Mouse (Mus musculus): ENCODE measurements at regions not wholly inside any gene's neighbourhood (a gene's known extent, or its start where the extent isn't known, plus 50 kb on each side); places are given as distances from the start of the nearest gene placed in this dataset.

DNA sequence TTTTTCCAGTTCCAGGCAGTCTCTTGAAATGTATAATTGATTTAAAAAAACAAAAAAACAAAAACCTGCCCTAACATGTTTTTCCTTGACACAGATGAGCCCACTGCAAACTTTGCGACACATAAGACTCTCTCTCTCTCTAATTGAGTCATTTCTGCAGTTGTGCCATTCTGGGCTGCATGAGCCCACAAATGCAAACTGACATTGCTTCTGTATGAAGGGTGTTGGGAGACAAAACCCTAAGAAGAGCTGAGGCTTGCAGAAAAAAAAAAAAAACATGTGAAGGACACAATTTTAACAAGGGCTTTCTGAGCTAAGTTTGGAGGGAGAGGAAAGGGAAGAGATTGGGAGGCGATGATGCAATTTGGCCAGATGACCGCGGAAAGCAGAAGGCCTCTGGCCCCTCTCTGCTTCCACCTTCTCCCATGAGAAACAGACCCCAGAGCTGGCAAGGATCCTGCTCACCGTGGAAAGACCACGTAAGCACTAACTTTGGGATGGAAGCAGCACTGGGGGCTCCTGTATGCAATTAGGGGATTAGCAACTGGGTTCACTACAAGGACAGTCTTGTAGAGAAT lies 125.6 kb downstream of the Maf start:
- Histone ChIP-seq H3K27ac (no peak overlapping the region), H3K4me1 (peaks cover 13% of the 10 kb centered on the region), H3K27me3 (ENCODE audit: insufficient read depth, poor library complexity, severe bottlenecking) (no peaks in the 10 kb centered on the region), H3K36me3 (no peaks in the 10 kb centered on the region), H3K9me3 (no peaks in the 10 kb centered on the region), H3K4me3 (no peak overlapping the region)
- 72% methylated on average over 6 of the region's 6 CpGs for WGBS
- no peak for DNase-seq (ENCODE audit: low spot score)

DNA sequence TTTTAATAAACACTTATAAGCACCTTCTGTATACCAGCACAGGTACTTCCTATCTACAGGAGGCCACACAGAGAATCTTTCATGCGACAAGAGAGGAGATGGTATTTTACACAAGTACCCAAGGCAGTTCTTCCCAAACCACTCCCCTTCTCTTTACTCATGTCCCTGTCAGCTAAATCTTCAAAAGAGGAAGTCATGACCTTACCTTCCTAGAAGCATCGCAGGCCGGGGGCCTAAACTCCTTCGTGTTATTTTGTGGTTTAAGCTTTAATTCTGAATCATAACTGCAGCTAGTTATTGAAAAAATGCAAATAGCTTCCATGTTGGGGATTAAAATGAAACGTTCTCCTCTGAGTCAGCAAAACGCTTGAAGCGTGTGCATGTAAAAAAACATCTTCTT lies 139.2 kb downstream of the Maf start:
- Histone ChIP-seq H3K4me1 (no peaks in the 10 kb centered on the region; the same call in 1 of the 2 replicates), H3K36me3 (no peaks in the 10 kb centered on the region), H3K27me3 (ENCODE audit: insufficient read depth, poor library complexity, severe bottlenecking) (no peaks in the 10 kb centered on the region), H3K27ac (no peak overlapping the region), H3K4me3 (no peak overlapping the region), H3K9me3 (no peaks in the 10 kb centered on the region)
- 83% methylated on average over 7 of the region's 7 CpGs for WGBS
- DNase-seq (ENCODE audit: low spot score), result peak; percentile 48

DNA sequence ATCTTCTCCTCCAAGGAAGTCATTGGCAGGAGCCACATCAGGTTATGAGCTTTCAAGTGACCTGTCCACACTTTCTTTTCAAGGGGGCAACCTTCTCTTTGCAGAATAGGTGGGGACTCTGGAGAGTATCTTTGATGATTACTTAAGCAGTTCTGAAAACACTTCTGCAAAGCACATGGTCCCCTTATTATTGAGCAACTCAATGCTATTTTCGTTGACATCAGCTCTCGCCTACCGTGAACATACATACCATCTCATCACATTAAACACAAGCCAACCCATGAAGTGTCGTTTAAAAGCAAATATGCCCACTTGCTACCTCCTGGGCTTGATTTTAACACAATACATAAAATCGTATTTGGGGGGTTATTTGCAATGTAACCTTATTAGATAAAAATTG lies 141.8 kb downstream of the Maf start:
- H3K4me1 ChIP-seq, result peaks cover 20% of the 10 kb centered on the region
- H3K27me3 ChIP-seq (ENCODE audit: insufficient read depth, poor library complexity, severe bottlenecking), result no peaks in the 10 kb centered on the region
- H3K27ac ChIP-seq, result no peak overlapping the region
- whole genome bisulfite sequencing, result 79% methylated on average over 5 of the region's 5 CpGs
- no peak overlapping the region for H3K4me3 ChIP-seq
- H3K9me3 ChIP-seq, result no peaks in the 10 kb centered on the region
- H3K36me3 ChIP-seq, result no peaks in the 10 kb centered on the region
- no peak for DNase-seq (ENCODE audit: low spot score)

DNA sequence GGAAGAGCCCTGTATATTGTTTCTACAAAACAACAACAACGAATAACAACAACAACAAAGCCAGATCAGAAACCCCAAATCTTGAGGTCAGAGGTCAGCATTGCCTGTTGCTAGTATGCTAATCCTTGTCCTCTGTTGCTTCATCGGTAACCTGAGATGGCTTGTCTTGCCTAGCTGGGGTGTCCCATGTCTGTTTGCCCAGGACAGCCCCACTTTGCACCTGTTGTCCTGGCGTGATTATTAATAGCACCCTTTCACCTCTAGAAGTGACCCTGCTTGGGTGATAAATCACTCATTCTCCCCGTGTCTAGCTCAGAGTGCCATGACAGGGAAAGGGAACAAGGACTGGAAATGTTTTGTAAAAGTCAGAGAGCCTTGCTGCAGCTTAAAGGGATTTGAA lies 145.2 kb downstream of the Maf start:
- H3K9me3 ChIP-seq, result no peaks in the 10 kb centered on the region
- 16% methylated on average over 4 of the region's 4 CpGs for WGBS
- no peaks in the 10 kb centered on the region for H3K36me3 ChIP-seq
- peak; percentile 72 for DNase-seq (ENCODE audit: low spot score)
- H3K27ac ChIP-seq, result 0 out of 2 replicates have a peak overlapping the region, but pooled peaks have one; percentile 10
- H3K4me3 ChIP-seq, result no peak overlapping the region
- peaks cover 27% of the 10 kb centered on the region for H3K4me1 ChIP-seq
- H3K27me3 ChIP-seq (ENCODE audit: insufficient read depth, poor library complexity, severe bottlenecking), result no peaks in the 10 kb centered on the region

DNA sequence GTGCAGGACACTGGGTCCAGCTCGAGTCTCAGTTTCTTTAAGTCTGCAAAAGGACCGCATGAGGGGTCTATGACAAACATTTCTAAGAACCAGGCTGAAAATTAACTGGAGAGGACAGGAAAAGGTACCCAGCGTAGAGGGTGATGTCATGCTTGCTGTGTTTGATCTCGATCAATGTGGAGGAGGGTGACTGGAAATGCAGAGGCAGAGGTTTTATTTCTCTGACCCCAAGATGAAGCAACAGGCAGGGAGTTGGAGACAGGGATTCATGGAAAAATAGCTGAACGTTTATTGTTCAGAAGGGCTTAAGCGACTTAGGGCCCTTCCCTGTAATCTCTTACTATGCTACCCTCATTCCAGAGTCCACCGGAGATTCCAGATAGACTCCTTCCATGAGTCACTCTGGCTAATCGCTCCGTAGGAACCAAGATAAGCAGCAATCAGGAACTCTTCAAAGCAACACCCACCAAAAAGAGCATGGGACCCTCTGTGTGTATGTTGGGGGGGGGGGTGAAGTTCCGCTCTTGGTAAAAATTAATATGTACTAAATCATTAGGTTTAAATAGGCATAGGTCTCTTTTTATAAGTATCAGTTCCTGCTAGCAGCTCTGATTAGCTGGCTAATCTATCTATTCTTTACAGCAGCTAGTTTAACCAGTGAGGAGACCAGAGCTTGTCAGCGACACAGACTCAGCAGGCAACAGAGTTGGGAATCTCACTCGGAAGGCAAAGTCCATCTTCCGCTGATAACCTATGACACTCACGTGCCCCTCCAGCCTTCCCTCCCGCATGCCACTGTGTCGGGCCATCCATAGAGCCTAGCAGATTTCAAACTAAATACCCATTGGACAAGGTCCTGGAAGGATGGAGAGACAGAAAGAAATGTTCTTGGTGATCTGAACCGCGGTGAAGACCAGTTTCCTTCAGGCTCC lies 146.3 kb downstream of the Maf start:
- Histone ChIP-seq H3K27ac (peak overlapping the region; percentile 2; the same call in 1 of the 2 replicates), H3K9me3 (no peaks in the 10 kb centered on the region), H3K36me3 (no peaks in the 10 kb centered on the region), H3K4me1 (peaks cover 27% of the 10 kb centered on the region), H3K4me3 (peak overlapping the region; percentile 9; the same call in 1 of the 2 replicates), H3K27me3 (ENCODE audit: insufficient read depth, poor library complexity, severe bottlenecking) (no peaks in the 10 kb centered on the region)
- DNase-seq (ENCODE audit: low spot score), result peak; percentile 72
- 22% methylated on average over 18 of the region's 18 CpGs for WGBS

DNA sequence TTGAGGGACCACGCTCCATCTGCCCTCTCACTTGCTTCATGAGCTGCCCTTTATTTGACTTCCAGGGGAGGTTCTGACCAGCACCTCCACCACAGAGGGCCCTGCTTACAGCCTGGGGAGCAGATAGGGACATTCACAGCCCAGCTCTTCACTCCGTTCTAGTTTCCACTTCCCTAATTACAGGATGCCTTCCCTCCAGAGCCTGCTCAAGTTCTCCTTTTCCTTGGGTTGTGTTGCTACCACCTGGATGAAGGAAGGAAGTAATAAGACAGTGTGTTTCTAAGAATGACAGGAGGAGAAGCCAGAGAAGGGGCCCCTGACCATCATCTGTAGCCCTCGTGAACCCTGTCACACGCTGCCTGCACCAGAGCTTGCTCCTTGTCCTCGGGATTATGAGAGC lies 152.1 kb downstream of the Maf start:
- H3K27me3 ChIP-seq (ENCODE audit: insufficient read depth, poor library complexity, severe bottlenecking), result peaks cover 9% of the 10 kb centered on the region; the same call in 1 of the 2 replicates
- no peak overlapping the region for H3K4me3 ChIP-seq
- H3K27ac ChIP-seq, result no peak overlapping the region
- H3K9me3 ChIP-seq, result no peaks in the 10 kb centered on the region
- H3K4me1 ChIP-seq, result 0 out of 2 replicates have a peak, but pooled peaks cover 5% of the 10 kb centered on the region
- DNase-seq (ENCODE audit: low spot score), result peak; percentile 25
- no peaks in the 10 kb centered on the region for H3K36me3 ChIP-seq
- 72% methylated on average over 5 of the region's 5 CpGs for WGBS

DNA sequence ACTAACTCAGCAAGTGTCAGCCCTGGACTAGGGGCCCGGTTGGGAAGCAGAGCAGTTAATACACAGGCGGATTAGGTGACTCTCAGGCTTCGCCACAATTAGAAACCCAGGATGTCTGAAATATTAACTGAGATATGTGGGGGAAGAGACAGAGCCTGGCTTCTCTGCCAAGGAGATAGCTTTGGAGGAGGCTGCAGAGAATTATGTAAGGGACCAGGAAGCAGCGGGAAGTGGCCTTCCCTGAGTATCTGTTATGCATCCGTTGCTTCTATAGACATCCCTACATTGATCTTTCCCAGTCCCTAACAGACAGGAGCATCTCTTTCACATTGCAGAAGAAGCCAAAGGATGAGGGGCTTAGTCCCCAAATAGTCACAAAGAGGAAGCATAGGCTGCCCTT lies 153.4 kb downstream of the Maf start:
- no peak for DNase-seq (ENCODE audit: low spot score)
- 86% methylated on average over 5 of the region's 5 CpGs for WGBS
- H3K4me3 ChIP-seq, result no peak overlapping the region
- H3K9me3 ChIP-seq, result no peaks in the 10 kb centered on the region
- 0 out of 2 replicates have a peak, but pooled peaks cover 5% of the 10 kb centered on the region for H3K4me1 ChIP-seq
- peaks cover 9% of the 10 kb centered on the region; the same call in 1 of the 2 replicates for H3K27me3 ChIP-seq (ENCODE audit: insufficient read depth, poor library complexity, severe bottlenecking)
- H3K36me3 ChIP-seq, result no peaks in the 10 kb centered on the region
- no peak overlapping the region for H3K27ac ChIP-seq

DNA sequence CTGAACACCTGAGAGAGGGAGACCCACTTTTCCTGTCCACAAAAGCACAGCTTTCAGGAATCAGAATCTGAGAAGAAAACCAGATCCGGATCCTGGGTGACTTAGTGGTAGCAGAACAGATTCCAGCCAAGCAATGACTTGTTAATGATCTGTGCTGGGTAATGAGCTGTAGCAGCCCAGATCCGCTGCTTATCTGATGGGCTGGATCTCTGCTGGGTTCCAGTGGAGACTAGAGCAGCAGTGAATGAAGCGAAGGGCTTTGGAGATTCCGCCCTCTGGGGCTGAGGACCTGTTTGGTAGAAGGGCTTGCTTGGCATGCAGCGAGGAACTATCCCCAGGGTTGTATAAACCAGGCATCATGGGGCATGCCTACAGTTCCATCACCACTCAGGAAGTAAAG lies 156.3 kb downstream of the Maf start:
- Histone ChIP-seq H3K36me3 (no peaks in the 10 kb centered on the region), H3K27ac (no peak overlapping the region), H3K27me3 (ENCODE audit: insufficient read depth, poor library complexity, severe bottlenecking) (peaks cover 9% of the 10 kb centered on the region; the same call in 1 of the 2 replicates), H3K4me1 (no peaks in the 10 kb centered on the region), H3K4me3 (no peak overlapping the region), H3K9me3 (no peaks in the 10 kb centered on the region)
- no peak for DNase-seq (ENCODE audit: low spot score)
- WGBS, result 56% methylated on average over 5 of the region's 5 CpGs

DNA sequence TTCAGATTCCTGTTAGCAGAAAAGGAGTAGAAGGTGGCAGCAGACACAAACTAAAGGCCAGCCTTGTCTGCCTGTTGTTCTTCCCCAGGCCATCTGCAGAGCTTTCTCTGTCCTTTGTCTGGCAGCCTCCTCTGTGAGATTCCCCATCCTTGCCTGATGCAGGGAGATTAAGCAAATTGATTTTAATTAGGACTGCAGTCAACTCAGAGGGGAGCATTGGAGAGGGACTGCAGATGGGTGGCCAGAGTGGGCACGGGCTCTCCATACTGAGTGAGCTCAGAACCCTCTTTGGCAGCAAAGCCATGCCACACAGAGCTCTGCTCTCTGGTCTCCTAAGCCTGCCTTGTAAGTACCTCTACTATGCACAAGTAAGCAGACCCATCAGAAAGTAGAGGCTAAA lies 158.5 kb downstream of the Maf start:
- Histone ChIP-seq H3K9me3 (no peaks in the 10 kb centered on the region), H3K4me3 (no peak overlapping the region), H3K4me1 (peaks cover 1% of the 10 kb centered on the region; the same call in 1 of the 2 replicates), H3K27me3 (ENCODE audit: insufficient read depth, poor library complexity, severe bottlenecking) (peaks cover 5% of the 10 kb centered on the region; the same call in 1 of the 2 replicates), H3K27ac (no peak overlapping the region), H3K36me3 (no peaks in the 10 kb centered on the region)
- DNase-seq (ENCODE audit: low spot score), result no peak
- WGBS, result 65% methylated on average over 1 of the region's 1 CpGs

DNA sequence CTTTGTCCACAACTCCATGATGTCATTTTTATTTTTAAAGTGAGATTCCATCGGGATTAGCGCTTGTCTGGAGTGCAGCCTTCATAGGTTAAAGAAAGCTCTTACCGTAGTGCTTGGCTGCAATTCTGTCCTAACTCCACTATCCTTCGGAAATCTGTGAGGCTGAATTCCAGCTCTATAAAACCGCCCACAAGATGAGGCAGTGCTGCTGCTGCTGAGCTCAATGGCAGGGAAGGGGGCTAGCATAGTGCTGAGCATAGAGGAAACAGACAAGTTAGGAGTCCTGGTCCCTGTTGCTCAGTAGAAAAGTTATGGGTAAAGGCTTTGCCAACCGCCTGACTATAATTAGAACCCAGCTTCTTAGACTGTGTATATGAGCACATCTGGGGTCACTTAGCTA lies 163.5 kb downstream of the Maf start:
- 62% methylated on average over 6 of the region's 6 CpGs for WGBS
- Histone ChIP-seq H3K27me3 (ENCODE audit: insufficient read depth, poor library complexity, severe bottlenecking) (peaks cover 15% of the 10 kb centered on the region), H3K9me3 (no peaks in the 10 kb centered on the region), H3K27ac (no peak overlapping the region), H3K4me1 (peaks cover 13% of the 10 kb centered on the region; the same call in 1 of the 2 replicates), H3K4me3 (no peak overlapping the region), H3K36me3 (no peaks in the 10 kb centered on the region)
- DNase-seq (ENCODE audit: low spot score), result no peak

DNA sequence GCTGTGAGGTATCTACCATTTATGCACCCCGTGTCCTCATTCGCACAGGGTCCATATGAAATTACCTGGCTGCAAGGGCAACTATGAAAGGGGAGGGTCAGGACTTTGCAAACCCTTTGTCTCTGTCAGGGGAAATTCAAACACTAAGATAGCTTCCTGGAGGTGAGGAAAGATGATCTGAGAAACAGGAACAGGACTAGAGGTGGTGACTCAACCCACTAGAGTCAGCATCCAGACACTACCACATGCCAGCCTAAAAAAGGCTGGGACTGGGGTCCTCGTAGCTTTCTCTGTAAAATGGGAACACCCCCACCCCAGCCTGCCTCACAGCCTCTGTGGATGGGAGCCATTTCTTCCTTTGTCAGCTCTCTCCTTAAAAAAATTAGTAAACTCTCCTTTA lies 164.7 kb downstream of the Maf start:
- WGBS, result 77% methylated on average over 3 of the region's 3 CpGs
- Histone ChIP-seq H3K27me3 (ENCODE audit: insufficient read depth, poor library complexity, severe bottlenecking) (peaks cover 15% of the 10 kb centered on the region), H3K36me3 (no peaks in the 10 kb centered on the region), H3K27ac (no peak overlapping the region), H3K4me1 (peaks cover 22% of the 10 kb centered on the region), H3K9me3 (no peaks in the 10 kb centered on the region), H3K4me3 (no peak overlapping the region)
- DNase-seq (ENCODE audit: low spot score), result no peak

DNA sequence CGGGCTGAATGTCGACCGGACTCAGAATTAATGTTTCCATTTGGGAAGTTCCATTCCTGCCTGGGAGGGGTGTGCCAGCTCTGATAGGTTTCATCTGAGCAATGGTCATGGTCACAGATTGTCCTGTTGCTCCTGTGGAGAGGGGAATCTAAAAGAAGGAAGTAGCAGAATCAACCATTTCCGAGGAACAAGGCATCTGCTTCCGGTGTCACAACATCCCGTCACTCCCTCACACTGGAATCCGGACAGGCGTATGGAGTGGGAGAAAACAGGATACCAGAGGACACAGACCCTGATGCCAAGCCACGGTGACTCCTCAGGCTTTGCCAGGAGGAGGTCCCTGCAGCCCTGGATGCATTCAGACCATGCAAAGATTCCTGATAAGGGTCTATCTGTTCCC lies 168.0 kb downstream of the Maf start:
- no peak overlapping the region for H3K4me3 ChIP-seq
- H3K9me3 ChIP-seq, result no peaks in the 10 kb centered on the region
- peaks cover 28% of the 10 kb centered on the region for H3K4me1 ChIP-seq
- H3K27me3 ChIP-seq (ENCODE audit: insufficient read depth, poor library complexity, severe bottlenecking), result peaks cover 24% of the 10 kb centered on the region
- no peaks in the 10 kb centered on the region for H3K36me3 ChIP-seq
- H3K27ac ChIP-seq, result no peak overlapping the region
- DNase-seq (ENCODE audit: low spot score), result no peak
- WGBS, result 50% methylated on average over 9 of the region's 9 CpGs

DNA sequence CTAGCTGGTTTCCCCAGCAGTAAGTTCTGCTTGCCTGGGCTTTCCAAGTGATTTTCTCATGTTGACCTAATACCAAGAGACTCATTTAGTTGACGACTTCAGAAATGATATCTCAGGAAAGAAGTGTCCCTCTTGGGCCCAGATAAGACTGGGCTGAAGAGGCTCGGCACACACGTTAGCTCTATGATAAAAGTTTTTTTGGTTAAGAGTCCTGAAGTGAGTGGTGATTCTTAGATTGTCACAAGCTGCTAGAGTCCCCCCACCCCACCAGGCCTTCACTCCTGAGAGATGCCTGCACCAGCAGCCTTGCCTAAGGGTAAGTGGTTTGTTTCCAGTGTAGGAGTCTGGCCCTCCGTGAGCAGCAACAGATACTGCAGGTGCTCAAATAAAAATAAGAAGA lies 169.4 kb downstream of the Maf start:
- WGBS, result 18% methylated on average over 4 of the region's 4 CpGs
- DNase-seq (ENCODE audit: low spot score), result no peak
- Histone ChIP-seq H3K27ac (no peak overlapping the region), H3K9me3 (no peaks in the 10 kb centered on the region), H3K4me1 (peaks cover 38% of the 10 kb centered on the region), H3K4me3 (no peak overlapping the region), H3K36me3 (no peaks in the 10 kb centered on the region), H3K27me3 (ENCODE audit: insufficient read depth, poor library complexity, severe bottlenecking) (peaks cover 24% of the 10 kb centered on the region)

All from heart, embryonic 10.5 days (tissue).